Mouse (Mus musculus) cerebellum, postnatal 14 days (tissue): ENCODE results near the gene Lancl3.
A peak's percentile ranks its signal among the peaks of the same experiment; 100 is the strongest.
"Not testable (repeated sequence)": the region's sequence is repeated elsewhere in the genome, so short reads cannot be mapped to it uniquely, and the experiment has no call there.

ENCODE experiments used
- DNase-seq, 2 experiments: peaks; one replicate each; pipeline ENCODE4 v3.0.0; 2021; ENCODE audit warnings: mixed read lengths in 2 of 2

Gene Lancl3

DNA sequence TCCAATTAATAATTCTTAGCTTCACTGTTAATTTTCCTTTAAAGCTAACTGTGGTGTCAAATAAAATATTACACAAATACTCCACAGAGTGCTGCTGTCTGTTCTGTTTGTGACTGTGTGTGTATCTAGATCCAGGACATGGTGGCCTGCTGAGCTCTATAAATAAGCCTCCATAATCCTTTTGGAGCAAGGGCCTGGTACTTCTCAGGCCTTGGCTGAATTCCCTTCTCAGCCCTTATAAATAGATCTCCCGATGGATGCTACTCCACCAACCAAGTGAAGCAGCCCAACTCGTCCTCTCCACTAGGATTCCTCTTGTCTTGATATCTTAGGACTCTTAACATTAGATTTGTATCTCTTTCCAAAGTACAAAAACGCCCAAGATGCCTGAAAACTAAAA, 71.4 kb downstream of the Lancl3 start:
- DNase-seq, result peak; percentile 61 to 66

DNA sequence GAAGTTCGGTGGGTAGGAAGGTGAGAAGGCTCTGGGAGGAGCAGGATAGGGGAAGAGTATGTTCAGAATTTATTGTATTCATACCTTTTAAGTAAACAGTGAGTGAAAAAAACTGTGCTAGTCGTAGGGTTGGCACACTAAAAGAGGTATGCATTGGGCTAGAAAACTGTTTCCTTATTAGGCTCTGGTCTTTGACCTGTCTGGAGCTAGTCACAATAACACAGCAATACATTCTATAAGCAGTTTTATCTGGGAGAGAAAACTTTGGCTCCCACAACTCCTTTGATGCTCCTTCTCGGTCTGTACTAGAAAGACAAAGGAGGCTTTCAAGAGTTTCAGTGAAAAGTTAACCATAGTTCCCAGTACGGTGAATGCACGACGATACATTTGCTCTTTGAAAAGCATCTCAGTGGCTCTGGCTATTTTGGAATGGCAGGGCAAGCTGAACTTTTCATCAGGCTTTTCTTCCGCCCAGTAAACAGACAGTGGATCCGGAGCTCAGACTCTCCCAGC, 72.3 kb downstream of the Lancl3 start:
- DNase-seq, result no peak

DNA sequence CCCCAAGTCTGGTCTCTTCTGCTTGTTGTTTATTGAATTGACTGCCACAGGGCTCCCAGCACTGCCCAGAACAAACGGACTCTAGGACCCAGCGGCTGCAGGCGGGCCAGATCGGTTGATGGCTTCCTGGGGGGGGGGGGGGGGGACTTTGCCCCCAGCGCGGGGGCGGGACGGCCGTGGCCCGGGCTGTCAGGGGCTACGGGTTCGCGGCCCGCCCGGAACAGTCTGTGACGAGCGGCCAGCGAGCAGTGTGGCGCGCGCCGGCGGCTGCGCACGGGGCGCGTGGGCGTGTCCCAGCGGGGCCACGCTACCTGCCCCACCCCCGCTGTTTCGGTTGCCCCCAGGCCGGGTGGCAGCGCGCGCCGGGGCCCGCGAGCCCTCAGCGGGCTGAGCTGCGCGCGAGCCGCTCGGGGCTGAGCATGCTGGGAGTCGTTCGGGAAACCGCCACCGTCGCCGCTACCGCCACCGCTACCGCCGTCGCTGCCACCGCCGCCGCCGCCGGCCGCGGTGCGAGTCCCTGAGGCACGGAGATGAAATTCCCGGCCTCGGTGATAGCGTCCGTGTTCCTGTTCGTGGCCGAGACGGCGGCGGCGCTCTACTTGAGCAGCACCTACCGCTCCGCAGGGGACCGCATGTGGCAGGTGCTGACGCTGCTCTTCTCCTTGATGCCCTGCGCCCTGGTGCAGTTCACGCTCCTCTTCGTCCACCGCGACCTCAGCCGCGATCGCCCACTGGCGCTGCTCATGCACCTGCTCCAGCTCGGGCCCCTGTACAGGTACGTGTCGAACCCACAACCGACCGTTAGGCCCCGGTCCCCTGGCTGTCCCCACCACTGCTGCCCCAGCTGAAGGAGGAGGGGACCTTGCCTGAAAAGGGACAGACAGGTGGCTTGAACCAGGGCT, 73.0 kb downstream of the Lancl3 start, which contains the start of gene Xk:
Xk (plus strand) TSS at position 297 of the 902 bp plus-strand sequence.
- peak; percentile 67 to 70 for DNase-seq

DNA sequence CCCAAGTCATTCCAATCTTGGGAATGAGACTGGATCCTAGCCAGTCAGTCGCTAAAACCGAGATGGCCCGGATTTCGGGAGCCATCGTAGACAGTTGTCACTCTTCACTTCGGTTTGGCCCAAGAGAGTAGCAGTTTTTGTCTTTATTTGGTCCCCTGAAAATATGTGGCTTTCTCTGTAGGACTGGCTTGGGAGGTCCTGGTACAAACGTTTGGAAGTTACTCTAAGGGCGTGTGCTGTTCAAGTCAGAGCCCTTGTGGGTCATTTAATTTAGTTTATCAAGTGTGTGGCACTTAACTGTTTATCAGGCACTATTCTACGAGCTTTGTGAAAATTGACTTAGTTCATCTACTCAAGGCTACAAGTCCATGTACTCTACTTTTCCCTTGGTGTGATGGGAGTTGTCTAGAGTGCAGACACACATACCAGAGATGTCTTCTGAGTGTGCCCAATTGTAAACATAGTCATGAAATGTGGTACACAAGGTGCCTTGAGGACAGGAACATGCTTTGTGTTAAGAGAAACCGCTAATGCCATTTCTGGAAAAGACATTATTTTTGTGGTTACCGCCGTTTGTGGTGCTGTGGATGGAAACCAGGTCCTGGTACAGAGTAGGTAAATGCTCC, 73.8 kb downstream of the Lancl3 start:
- DNase-seq, result no peak

DNA sequence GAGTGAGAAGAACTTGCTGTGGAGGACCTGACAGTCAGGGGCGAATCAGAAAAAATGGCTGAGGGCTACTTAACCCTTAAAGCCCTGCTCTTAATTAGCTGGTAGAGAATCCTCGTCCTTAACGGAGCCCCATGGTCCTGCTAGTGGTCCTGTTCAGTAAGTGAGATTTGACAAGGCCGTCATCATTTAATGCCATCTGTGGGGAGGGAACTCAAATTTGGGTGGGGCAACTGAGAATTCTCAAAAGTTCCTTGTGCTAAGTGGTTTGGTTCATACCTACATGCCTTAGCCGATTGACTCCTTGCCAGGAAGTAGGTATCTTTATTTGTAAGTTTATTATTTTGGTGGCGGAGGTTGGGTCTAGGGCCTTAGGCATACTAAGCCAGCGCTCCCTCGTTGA, 74.6 kb downstream of the Lancl3 start:
- no peak for DNase-seq

DNA sequence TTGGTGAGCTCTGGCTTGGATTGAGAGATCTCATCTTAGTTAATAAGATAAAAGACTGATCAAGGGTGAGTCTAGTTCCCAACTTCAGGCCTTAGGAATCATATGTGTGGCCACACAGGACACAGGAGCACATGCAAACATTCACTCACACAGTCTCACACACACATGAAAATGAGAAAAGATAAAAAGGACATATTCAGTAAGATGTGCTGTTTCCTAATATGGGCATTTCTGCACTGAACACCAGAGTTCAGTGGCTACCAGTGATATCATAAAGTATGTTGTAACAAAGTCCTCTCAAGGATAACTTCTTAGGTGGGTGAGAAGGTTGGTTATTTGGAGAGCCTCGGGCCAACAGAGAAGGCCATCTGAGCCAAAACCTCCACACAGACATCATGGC, 83.8 kb downstream of the Lancl3 start, which contains the start of gene H2al1m:
H2al1m (plus strand) TSS at position 301 of the 400 bp plus-strand sequence.
- not testable (repeated sequence) for DNase-seq

DNA sequence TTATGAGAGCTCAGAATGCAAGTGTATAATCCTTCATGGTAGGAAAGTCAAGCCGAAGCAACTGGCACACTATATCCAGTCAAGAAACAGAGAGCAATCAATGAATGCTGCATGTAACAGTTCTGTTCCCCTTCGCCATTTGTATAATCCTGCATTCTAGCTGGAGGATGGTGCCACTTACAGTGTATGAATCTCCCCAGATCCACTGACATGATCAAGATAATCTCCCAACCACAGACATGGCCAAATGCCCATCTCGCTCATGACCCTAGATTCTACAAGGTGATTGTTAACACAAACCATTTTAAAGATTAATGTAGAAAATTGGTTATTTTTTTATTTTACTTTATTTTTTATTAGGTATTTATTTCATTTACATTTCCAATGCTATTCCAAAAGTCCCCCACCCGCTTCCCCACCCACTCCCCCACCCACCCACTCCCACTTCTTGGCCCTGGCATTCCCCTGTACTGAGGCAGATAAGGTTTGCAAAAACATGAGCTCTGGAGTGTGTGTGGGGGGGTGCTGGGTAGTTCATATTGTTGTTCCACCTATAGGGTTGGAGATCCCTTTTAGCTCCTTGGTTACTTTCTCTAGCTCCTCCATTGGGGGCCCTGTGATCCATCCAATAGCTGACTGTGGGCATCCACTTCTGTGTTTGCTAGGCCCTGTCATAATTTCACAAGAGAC, 93.6 kb downstream of the Lancl3 start:
- not testable (repeated sequence) for DNase-seq

DNA sequence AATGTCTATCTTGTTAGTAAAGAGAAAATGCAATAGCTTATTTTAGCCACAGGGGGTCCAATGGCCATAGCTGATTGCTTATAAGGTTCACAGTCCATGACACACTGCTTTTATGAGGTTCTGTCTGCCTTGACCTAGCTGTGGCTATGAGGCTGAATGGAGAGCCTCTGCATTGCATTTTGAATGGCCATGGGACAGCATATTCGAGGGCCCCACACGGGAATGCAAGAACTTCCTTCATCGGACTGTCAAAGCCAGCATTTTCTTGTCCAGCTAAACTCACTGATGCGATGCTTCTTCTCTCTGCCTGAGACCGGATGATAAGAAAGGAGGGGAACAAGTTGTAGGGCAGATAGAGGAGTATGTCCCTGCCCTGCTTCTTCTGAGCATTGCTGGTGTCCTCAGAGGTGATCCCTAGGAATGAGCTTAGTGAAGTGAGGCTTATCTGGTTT, 98.7 kb downstream of the Lancl3 start:
- DNase-seq, result no peak

DNA sequence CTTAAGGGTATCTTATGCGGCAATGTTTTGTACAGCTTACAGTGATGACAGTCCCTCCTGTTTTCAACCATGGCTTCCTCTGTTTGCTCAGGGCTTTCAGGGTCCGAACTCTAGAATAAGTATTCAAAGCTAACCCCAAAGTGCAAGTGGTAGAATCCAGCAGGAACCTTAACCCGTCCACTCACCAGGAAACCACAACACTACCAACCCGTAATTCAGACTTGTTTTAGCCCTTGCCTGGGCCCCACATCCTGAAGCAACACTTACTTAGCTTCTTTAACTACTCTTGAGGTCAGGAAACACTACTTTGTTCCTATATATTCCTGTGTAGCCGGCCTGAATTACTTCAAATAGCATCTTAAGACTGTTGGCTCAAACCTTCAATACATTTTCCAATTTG, 103.1 kb downstream of the Lancl3 start:
- no peak for DNase-seq

DNA sequence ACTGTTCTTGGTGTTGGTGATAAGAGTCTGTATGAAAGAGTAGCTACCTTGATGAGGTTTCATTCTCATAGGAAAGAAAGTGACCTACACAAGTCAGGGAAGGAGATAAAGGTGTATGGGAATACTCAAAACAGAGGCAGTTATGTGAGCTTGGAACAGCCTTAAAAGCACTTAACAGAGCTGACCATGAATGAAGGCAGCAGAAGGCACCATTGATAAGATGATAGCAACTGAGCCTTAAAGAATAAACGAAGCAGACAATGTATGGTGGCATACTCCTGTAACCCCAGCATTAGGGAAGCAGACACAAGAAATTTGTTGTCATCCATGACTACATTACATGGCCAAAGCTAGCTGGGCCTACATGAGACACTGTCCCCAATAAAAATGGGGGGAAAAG, 103.8 kb downstream of the Lancl3 start:
- no peak for DNase-seq

DNA sequence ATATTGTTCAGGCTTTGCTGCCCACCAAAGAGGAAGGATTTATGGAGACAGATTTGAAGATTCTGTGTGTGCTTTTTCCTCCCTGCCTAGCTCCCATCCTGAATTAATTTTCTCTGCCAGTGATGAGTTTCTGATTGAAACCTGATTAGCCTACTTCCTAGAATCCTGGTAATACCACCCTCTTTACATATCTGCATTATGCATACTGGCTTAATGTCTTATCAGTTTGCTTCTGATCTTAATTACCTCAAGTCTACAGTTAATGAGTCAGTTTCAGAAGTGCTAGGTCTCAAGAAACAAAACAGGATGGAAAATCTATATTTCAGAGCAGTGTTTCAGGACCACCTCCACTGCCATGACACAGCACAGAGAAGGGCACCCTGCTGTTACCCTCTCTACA, 116.8 kb downstream of the Lancl3 start:
- not testable (repeated sequence) for DNase-seq
